Mouse (Mus musculus): ENCODE measurements around the gene Arsj.

- peak; percentile 93 for TF ChIP-seq CTCF (IDR thresholded peaks at IDR 0.05; ENCODE audit: low read depth)
- no peak for TF ChIP-seq EP300 (optimal IDR thresholded peaks at IDR 0.05)
Observed at GRCm38 (mm10) chr3:126402836-126403235, 39.4 kb downstream of the Arsj start.
